Mouse (Mus musculus) midbrain, embryonic 13.5 days (tissue): ENCODE data around the gene Nkapl. TPM values are rescaled to one million over a fixed set of nuclear protein-coding genes. Genes with fewer than 3 reads are reported as not detected.

ENCODE experiments used
- ATAC-seq: fragments of 200-750 bp; cut with Nextera tagmentation; 2 replicates; pipeline ENCODE4 v1.8.0; 2017; ENCODE audit warnings: mild to moderate bottlenecking, moderate TSS enrichment, moderate library complexity
- H3K27ac ChIP-seq: fragments of 300-500 bp; sonication (generic); 2 replicates; pipeline ENCODE4 v1.5.1; 2015; ENCODE audit warnings: inconsistent platforms, mild to moderate bottlenecking, moderate library complexity
- H3K27me3 ChIP-seq: fragments of 300-500 bp; sonication (generic); 2 replicates; pipeline ENCODE4 v1.6.1; 2015; ENCODE audit warnings: mild to moderate bottlenecking, inconsistent platforms
- H3K36me3 ChIP-seq: fragments of 300-500 bp; sonication (generic); 2 replicates; pipeline ENCODE4 v1.6.1; 2015; ENCODE audit warnings: mild to moderate bottlenecking, inconsistent platforms
- H3K4me1 ChIP-seq: fragments of 300-500 bp; sonication (generic); replicated peaks from 2 replicates; pipeline ENCODE4 v1.6.1; 2015; ENCODE audit warnings: inconsistent platforms
- H3K4me2 ChIP-seq: fragments of 300-500 bp; sonication (generic); replicated peaks from 2 replicates; pipeline ENCODE4 v1.6.1; 2015; ENCODE audit warnings: moderate library complexity, mild to moderate bottlenecking, inconsistent platforms
- H3K4me3 ChIP-seq: fragments of 300-500 bp; sonication (generic); replicated peaks from 2 replicates; pipeline ENCODE4 v1.5.1; 2015; ENCODE audit warnings: mild to moderate bottlenecking, inconsistent platforms
- H3K9ac ChIP-seq: fragments of 300-500 bp; sonication (generic); replicated peaks from 2 replicates; pipeline ENCODE4 v1.6.1; 2015; ENCODE audit warnings: mild to moderate bottlenecking, inconsistent platforms
- H3K9me3 ChIP-seq: fragments of 300-500 bp; sonication (generic); 2 replicates; pipeline ENCODE4 v1.6.1; 2016; ENCODE audit warnings: mild to moderate bottlenecking, inconsistent platforms
- WGBS: fragments of 180-500 bp; shearing (Covaris S2); methylation state at CpG from one replicate; pipeline ENCODE4 v1.1.7; 2015; 5-methylcytosine and 5-hydroxymethylcytosine counted together
- microRNA counts: library from miRNA; unstranded; fragments of <30 nt; microRNA quantifications from one replicate; lab custom pipeline; 2016
- microRNA-seq: library from miRNA; unstranded; fragments of <30 nt; microRNA quantifications from one replicate; pipeline ENCODE4, GENCODE M21; 2016
- polyA plus RNA-seq: library from polyadenylated mRNA; unstranded; fragments of >200 nt; fragmentation: Nextera tagmentation; extraction: Ambion mirVana; gene quantifications from 2 replicates; pipeline ENCODE4 v1.2.1, GENCODE M21; 2015

Nkapl gene
- polyA plus RNA-seq, 1 experiment from 2014 or later, result 4.1 TPM

DNA sequence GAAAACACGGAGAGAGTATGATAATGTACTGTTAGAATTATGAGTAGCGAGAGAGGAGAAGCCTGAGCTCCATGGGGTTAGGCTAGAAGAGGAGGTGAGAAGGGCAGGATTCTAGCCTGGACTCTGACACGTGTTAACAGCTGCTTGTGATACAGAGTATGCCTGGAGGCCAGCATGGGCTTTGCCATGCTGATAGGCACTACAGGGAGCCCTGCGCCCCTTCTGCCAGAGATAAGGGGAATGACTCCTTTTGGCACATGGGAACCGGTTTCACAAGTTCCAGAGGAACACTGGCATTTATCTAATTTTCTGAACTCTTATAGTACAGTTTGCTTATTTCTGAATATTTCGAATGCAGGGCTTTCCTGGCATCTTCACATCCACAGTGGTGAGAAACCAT lies 49.4 kb downstream of the Nkapl start:
- H3K27ac ChIP-seq, result no peak overlapping the region
- no peaks in the 10 kb centered on the region for H3K4me1 ChIP-seq
- ATAC-seq, result no peak
- no peak overlapping the region for H3K4me2 ChIP-seq
- no peaks in the 10 kb centered on the region for H3K36me3 ChIP-seq
- no peaks in the 10 kb centered on the region for H3K27me3 ChIP-seq
- 70% methylated on average over 6 of the region's 6 CpGs for WGBS
- H3K9ac ChIP-seq, result no peak overlapping the region
- H3K9me3 ChIP-seq, result no peaks in the 10 kb centered on the region
- H3K4me3 ChIP-seq, result no peak overlapping the region

DNA sequence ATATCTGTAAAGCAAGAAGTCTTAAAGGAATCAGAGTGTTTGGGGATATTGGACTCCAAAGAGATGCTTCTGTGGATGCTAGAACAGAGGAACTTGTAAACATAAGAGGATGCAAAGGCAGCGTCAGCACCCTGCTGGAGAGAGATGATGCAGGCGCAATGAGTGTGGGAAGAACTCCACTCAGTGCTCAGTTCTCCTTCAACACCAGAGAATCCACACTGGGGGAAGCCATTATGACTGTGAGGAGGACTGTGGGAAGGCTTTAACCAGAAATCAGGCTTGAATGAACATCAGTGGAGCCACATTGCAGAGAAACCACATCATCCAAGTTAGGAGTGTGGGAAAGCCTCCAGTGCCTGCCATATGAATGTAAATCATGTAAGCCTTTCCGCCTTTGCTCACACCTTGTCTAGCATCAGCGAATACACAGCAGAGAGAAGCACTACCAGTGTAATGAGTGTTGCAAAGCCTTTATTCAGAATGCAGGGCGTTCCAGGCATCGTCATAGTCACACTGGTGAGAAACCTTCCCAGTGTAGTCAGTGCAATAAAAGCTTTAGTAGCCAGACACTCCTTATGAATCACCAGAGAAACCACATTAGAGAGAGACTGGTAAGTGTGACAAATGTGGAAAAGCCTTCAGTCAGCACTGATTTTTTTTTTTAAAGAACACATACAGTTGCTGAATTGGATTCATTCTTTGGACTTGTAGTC lies 50.9 kb downstream of the Nkapl start:
- 77% methylated on average over 6 of the region's 6 CpGs for WGBS

More for the DNA sequence above, 50.9 kb downstream of the Nkapl start:
- no peaks in the 10 kb centered on the region for H3K36me3 ChIP-seq
- no peaks in the 10 kb centered on the region for H3K9me3 ChIP-seq
- H3K4me3 ChIP-seq, result no peak overlapping the region
- H3K27ac ChIP-seq, result no peak overlapping the region
- H3K4me1 ChIP-seq, result no peaks in the 10 kb centered on the region
- H3K4me2 ChIP-seq, result no peak overlapping the region
- ATAC-seq, result no peak
- H3K9ac ChIP-seq, result no peak overlapping the region
- no peaks in the 10 kb centered on the region for H3K27me3 ChIP-seq

MicroRNA genes within 50 kb of the gene (microRNA counts, 519-probe panel; counts per million panel counts)
- 4,651 counts per million, percentile 83 among the panel's probes with 10 or more counts for microRNA mmu-miR-1896 (lab: Ali Mortazavi, UCI)

Small RNA genes lying within 50 kb of the gene (microRNA-seq; reads per million reads assigned to microRNA genes)
- not detected for gene Mir1896

Other genes starting within 250 kb of the Nkapl start
- not detected in 2 replicates for gene Gpx5, start 175.8 kb downstream of the Nkapl start, polyA plus RNA-seq
- not detected in 2 replicates for gene Gpx6, start 156.4 kb downstream of the Nkapl start, polyA plus RNA-seq
- not detected in 2 replicates for gene Olfr1367, start 121.6 kb downstream of the Nkapl start, polyA plus RNA-seq
- gene Zscan12, start 105.7 kb downstream of the Nkapl start, polyA plus RNA-seq, result 15.5 and 16.8 TPM in 2 replicates
- gene Zkscan3, start 65.8 kb downstream of the Nkapl start, polyA plus RNA-seq, result 94.9 and 95.7 TPM in 2 replicates
- 4.5 and 5.8 TPM in 2 replicates for gene Pgbd1, start 27.5 kb downstream of the Nkapl start, polyA plus RNA-seq
- 25.8 and 25.9 TPM in 2 replicates for gene Zscan26, start 14.8 kb downstream of the Nkapl start, polyA plus RNA-seq
- gene Zkscan4, start 10.4 kb upstream of the Nkapl start, polyA plus RNA-seq, result 9.4 and 9.5 TPM in 2 replicates
- 3.7 TPM in 1 of 2 replicates, not detected in the other for gene Gm10065, start 10.9 kb upstream of the Nkapl start, polyA plus RNA-seq
- gene AK157302, start 26.7 kb upstream of the Nkapl start, polyA plus RNA-seq, result 0.46 and 0.57 TPM in 2 replicates
- 5.9 and 7.4 TPM in 2 replicates for gene Gm11273, start 32.9 kb upstream of the Nkapl start, polyA plus RNA-seq
- 6.7 and 7.1 TPM in 2 replicates for gene Zkscan8, start 62.6 kb upstream of the Nkapl start, polyA plus RNA-seq
- 0.17 and 0.23 TPM in 2 replicates for gene Olfr1366, start 74.3 kb upstream of the Nkapl start, polyA plus RNA-seq
- gene Olfr1535, start 91.4 kb upstream of the Nkapl start, polyA plus RNA-seq, result 0.05 TPM in 1 of 2 replicates, not detected in the other
- gene Olfr1364, start 113.2 kb upstream of the Nkapl start, polyA plus RNA-seq, result not detected in 2 replicates
- gene Olfr1362, start 145.5 kb upstream of the Nkapl start, polyA plus RNA-seq, result not detected in 2 replicates
- 0.05 TPM in 1 of 2 replicates, not detected in the other for gene Olfr11, start 174.0 kb upstream of the Nkapl start, polyA plus RNA-seq
- gene Olfr1361, start 194.9 kb upstream of the Nkapl start, polyA plus RNA-seq, result not detected in 2 replicates
- gene Olfr1360, start 208.9 kb upstream of the Nkapl start, polyA plus RNA-seq, result not detected in 2 replicates
- not detected in 2 replicates for gene Olfr1359, start 229.6 kb upstream of the Nkapl start, polyA plus RNA-seq
- gene Hist1h2bl, start 247.6 kb upstream of the Nkapl start, polyA plus RNA-seq, result 1.8 TPM in 1 of 2 replicates, not detected in the other
- 12.9 and 37.4 TPM in 2 replicates for gene Hist1h2ai, start 247.9 kb upstream of the Nkapl start, polyA plus RNA-seq
- 10.8 and 11.5 TPM in 2 replicates for gene Hist1h3h, start 249.2 kb upstream of the Nkapl start, polyA plus RNA-seq